Mouse (Mus musculus): ENCODE data around the gene Arcn1.

- TF ChIP-seq CTCF (conservative IDR thresholded peaks at IDR 0.05; ENCODE audit: low read length) (no peak), NANOG (IDR thresholded peaks at IDR 0.05; ENCODE audit: borderline replicate concordance, low read length) (no peak), POU5F1 (IDR thresholded peaks at IDR 0.05; ENCODE audit: borderline replicate concordance, low read length) (no peak)
These were observed 33.7 kb downstream of the Arcn1 start for GRCm38 (mm10) chr9:44733671-44734523.
